Mouse (Mus musculus): ENCODE results near the gene Lcmt1. TPM values are rescaled to one million over a fixed set of nuclear protein-coding genes. Genes with fewer than 3 reads are reported as not detected.

Gene Lcmt1
- polyA plus RNA-seq, 1 experiment from 2014 or later, result 112 TPM

DNA sequence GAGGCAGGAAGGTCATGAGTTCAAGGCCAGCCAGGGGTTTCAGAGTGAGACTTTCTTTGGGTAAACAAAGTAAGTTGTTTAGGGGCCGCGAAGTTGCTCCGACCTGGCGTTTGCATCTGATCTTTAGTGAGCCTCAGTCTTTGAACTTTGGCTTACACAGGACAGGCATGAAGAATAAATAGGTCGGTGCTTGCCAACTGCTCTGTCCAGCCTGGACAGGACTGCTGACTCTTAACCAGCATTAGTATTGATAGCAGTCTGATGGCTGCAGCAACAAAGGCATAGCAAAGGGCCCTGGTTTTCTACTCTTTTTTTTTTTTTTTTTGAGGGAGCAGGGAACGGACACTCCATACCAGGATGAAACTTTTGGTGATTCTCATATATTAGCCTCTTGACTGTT lies 83.0 kb downstream of the Lcmt1 start:
- H3K4me1 ChIP-seq (ENCODE audit: control insufficient read depth, insufficient read depth, low read length), result no peaks in the 10 kb centered on the region
- H3K27me3 ChIP-seq (ENCODE audit: control insufficient read depth, insufficient read depth, low read length), result no peaks in the 10 kb centered on the region
- H3K9ac ChIP-seq (replicated peaks; ENCODE audit: low read depth, low read length), result no peak overlapping the region
- no peak overlapping the region for H3K4me2 ChIP-seq (ENCODE audit: low read depth, low read length)
- no peaks in the 10 kb centered on the region for H3K36me3 ChIP-seq (ENCODE audit: control insufficient read depth, insufficient read depth, low read length)
- no peak overlapping the region for H3K4me3 ChIP-seq (ENCODE audit: low read depth, low read length)
- no peaks in the 10 kb centered on the region for H3K9me3 ChIP-seq (ENCODE audit: control insufficient read depth, low read length)
- no peak overlapping the region for H3K27ac ChIP-seq (ENCODE audit: low read depth, low read length)
- WGBS, result 86% methylated on average over 6 of the region's 6 CpGs
- no peak for ATAC-seq (ENCODE audit: low read depth)

DNA sequence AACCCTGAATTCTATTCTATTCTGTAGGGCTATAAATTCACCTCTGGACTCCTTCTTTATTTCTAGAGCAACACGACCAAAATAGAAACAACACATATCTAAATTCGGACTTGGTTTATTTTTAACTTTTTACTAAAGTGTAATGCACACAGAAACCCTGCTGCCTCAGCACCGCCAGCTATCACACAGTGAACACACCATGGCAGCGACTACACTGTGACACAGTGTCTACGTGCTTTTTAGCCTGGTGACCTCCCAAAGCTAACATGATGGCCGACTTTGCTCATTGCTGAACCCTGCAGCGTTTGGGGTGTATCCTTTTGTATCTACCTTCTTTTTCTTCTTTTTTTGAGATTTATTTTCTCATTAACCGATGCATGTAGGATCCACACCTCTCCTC lies 83.5 kb downstream of the Lcmt1 start:
- WGBS, result 87% methylated on average over 8 of the region's 8 CpGs

DNA sequence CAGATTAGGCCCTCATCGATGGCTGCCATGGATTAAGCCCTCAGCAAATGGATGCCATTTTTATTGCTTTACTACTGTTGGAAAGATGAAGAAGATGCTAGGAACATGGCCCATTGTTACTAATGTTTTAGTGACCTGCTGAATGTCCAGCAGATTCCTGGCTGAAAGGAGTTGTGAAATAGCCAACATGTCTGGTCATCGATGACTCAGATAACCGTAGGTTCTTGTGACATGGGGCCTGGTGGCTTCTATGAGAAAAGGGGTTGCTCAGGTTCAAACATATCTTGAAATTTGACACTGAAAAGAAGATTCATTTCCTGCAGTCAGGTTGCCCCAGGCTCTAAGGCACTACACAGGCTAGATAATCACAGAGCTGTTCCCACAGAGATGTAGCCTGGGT lies 85.5 kb downstream of the Lcmt1 start:
- Histone ChIP-seq H3K27ac (ENCODE audit: low read depth, low read length) (no peak overlapping the region), H3K9ac (replicated peaks; ENCODE audit: low read depth, low read length) (no peak overlapping the region), H3K27me3 (ENCODE audit: control insufficient read depth, insufficient read depth, low read length) (no peaks in the 10 kb centered on the region), H3K9me3 (ENCODE audit: control insufficient read depth, low read length) (no peaks in the 10 kb centered on the region), H3K4me2 (ENCODE audit: low read depth, low read length) (no peak overlapping the region), H3K4me1 (ENCODE audit: control insufficient read depth, insufficient read depth, low read length) (no peaks in the 10 kb centered on the region), H3K36me3 (ENCODE audit: control insufficient read depth, insufficient read depth, low read length) (no peaks in the 10 kb centered on the region), H3K4me3 (ENCODE audit: low read depth, low read length) (no peak overlapping the region)
- ATAC-seq (ENCODE audit: low read depth), result no peak
- 98% methylated on average over 3 of the region's 3 CpGs for WGBS

More for the DNA sequence above, 83.5 kb downstream of the Lcmt1 start:
- no peak overlapping the region for H3K4me3 ChIP-seq (ENCODE audit: low read depth, low read length)
- no peak overlapping the region for H3K9ac ChIP-seq (replicated peaks; ENCODE audit: low read depth, low read length)
- H3K4me2 ChIP-seq (ENCODE audit: low read depth, low read length), result no peak overlapping the region
- H3K9me3 ChIP-seq (ENCODE audit: control insufficient read depth, low read length), result no peaks in the 10 kb centered on the region
- no peaks in the 10 kb centered on the region for H3K4me1 ChIP-seq (ENCODE audit: control insufficient read depth, insufficient read depth, low read length)
- no peaks in the 10 kb centered on the region for H3K27me3 ChIP-seq (ENCODE audit: control insufficient read depth, insufficient read depth, low read length)
- H3K27ac ChIP-seq (ENCODE audit: low read depth, low read length), result no peak overlapping the region
- no peaks in the 10 kb centered on the region for H3K36me3 ChIP-seq (ENCODE audit: control insufficient read depth, insufficient read depth, low read length)
- ATAC-seq (ENCODE audit: low read depth), result no peak

DNA sequence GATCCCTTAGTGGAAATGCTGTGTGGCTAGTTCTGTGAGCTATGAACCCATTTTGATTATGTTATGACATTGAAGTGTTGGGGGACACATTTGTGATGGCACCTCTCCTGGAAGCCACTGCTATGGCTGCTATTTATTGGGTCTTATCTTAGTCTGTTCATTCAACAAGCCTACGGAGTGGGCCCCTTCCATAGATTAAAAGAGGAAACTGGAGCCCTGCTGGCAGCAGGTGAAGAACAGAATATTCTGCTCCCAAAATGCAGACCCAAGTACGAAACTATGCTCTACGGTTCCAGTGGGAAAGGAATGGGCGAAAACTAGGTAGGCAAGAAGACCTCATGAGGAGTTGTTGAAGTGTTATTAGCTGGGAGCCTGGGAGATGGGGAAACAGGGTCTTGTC lies 88.7 kb downstream of the Lcmt1 start:
- no peak for ATAC-seq (ENCODE audit: low read depth)
- WGBS, result 95% methylated on average over 4 of the region's 4 CpGs
- Histone ChIP-seq H3K9me3 (ENCODE audit: control insufficient read depth, low read length) (no peaks in the 10 kb centered on the region), H3K9ac (replicated peaks; ENCODE audit: low read depth, low read length) (no peak overlapping the region), H3K4me1 (ENCODE audit: control insufficient read depth, insufficient read depth, low read length) (no peaks in the 10 kb centered on the region), H3K27ac (ENCODE audit: low read depth, low read length) (no peak overlapping the region), H3K36me3 (ENCODE audit: control insufficient read depth, insufficient read depth, low read length) (no peaks in the 10 kb centered on the region), H3K27me3 (ENCODE audit: control insufficient read depth, insufficient read depth, low read length) (no peaks in the 10 kb centered on the region), H3K4me3 (ENCODE audit: low read depth, low read length) (no peak overlapping the region), H3K4me2 (ENCODE audit: low read depth, low read length) (no peak overlapping the region)

DNA sequence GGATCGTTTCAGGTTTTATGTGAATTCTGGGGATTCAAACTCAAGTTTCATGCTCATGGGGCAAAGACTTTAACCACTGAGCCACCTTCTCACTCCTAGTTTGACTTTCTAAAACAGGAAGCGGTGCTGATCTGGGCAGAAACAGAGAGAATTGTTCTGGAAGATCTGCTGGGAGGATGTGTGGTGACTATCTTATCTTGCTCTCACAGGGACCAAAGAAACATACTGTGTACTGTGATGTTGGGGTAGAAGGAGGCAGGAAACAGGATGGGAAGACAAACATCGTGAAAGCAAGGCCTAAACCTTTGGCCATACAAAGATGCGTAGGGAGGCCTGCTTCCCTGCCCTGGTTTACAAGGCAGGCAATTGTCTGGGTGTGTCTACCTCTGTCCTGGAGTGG lies 89.7 kb downstream of the Lcmt1 start:
- no peak overlapping the region for H3K27ac ChIP-seq (ENCODE audit: low read depth, low read length)
- no peak overlapping the region for H3K4me2 ChIP-seq (ENCODE audit: low read depth, low read length)
- no peaks in the 10 kb centered on the region for H3K4me1 ChIP-seq (ENCODE audit: control insufficient read depth, insufficient read depth, low read length)
- H3K4me3 ChIP-seq (ENCODE audit: low read depth, low read length), result no peak overlapping the region
- no peaks in the 10 kb centered on the region for H3K9me3 ChIP-seq (ENCODE audit: control insufficient read depth, low read length)
- H3K9ac ChIP-seq (replicated peaks; ENCODE audit: low read depth, low read length), result no peak overlapping the region
- WGBS, result 83% methylated on average over 4 of the region's 4 CpGs
- ATAC-seq (ENCODE audit: low read depth), result no peak
- no peaks in the 10 kb centered on the region for H3K27me3 ChIP-seq (ENCODE audit: control insufficient read depth, insufficient read depth, low read length)
- H3K36me3 ChIP-seq (ENCODE audit: control insufficient read depth, insufficient read depth, low read length), result no peaks in the 10 kb centered on the region

DNA sequence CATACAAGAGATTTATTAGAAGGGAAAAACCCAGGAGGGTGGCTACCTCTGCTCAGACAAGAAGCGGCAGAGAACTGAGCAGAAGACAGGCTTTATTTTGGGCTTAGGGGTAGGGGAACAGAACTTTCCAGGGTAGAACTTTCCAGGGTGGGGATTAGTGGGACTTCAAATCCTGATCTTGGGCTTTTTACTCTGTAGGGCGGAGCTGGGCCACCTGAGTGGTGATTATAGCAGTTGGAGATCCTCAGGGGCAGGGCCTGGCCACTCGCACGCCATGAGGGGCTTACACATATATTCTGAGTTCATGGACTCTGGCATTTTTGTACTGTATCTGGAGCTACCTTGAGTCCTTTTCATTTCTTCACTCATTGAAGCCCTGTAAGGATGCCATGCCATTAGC lies 91.7 kb downstream of the Lcmt1 start:
- ATAC-seq (ENCODE audit: low read depth), result no peak
- WGBS, result 91% methylated on average over 4 of the region's 4 CpGs

DNA sequence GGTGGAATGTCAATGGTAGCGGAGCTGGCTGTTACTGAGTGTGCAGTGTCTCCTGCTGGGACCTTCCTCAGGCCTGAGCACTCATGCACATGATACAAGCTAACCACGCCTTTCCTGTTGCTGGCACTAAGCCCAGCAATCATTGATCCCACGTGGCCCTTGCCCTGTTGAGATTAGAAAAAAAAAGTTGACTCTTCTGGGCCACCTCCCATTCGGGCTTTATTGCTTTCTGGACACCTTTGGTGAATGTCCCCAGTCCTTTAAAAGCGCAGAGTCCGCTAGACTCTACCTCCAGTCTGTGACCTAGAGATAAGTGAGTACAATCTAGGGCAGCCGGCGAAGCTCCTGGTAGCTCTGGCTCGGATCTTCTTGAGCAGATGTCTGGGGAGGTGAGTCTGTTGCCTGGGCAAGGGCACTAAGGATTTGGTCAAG lies 92.5 kb downstream of the Lcmt1 start, which contains the start of gene Aqp8:
Gene Aqp8, plus strand, starts transcription at position 222 of the 432 bp plus-strand sequence.
- H3K27me3 ChIP-seq (ENCODE audit: control insufficient read depth, insufficient read depth, low read length), result no peaks in the 10 kb centered on the region
- H3K4me3 ChIP-seq (ENCODE audit: low read depth, low read length), result no peak within 1 kb of the TSS
- ATAC-seq (ENCODE audit: low read depth), result no peak
- H3K4me2 ChIP-seq (ENCODE audit: low read depth, low read length), result no peak within 1 kb of the TSS
- no peak within 1 kb of the TSS for H3K9ac ChIP-seq (replicated peaks; ENCODE audit: low read depth, low read length)
- no peaks in the 10 kb centered on the region for H3K36me3 ChIP-seq (ENCODE audit: control insufficient read depth, insufficient read depth, low read length)
- no peak within 1 kb of the TSS for H3K27ac ChIP-seq (ENCODE audit: low read depth, low read length)
- WGBS, result 77% methylated on average over 9 of the region's 9 CpGs
- H3K4me1 ChIP-seq (ENCODE audit: control insufficient read depth, insufficient read depth, low read length), result no peaks in the 10 kb centered on the region
- no peaks in the 10 kb centered on the region for H3K9me3 ChIP-seq (ENCODE audit: control insufficient read depth, low read length)

More for the DNA sequence above, 91.7 kb downstream of the Lcmt1 start:
- Histone ChIP-seq H3K27me3 (ENCODE audit: control insufficient read depth, insufficient read depth, low read length) (no peaks in the 10 kb centered on the region), H3K4me1 (ENCODE audit: control insufficient read depth, insufficient read depth, low read length) (no peaks in the 10 kb centered on the region), H3K36me3 (ENCODE audit: control insufficient read depth, insufficient read depth, low read length) (no peaks in the 10 kb centered on the region), H3K4me2 (ENCODE audit: low read depth, low read length) (no peak overlapping the region), H3K4me3 (ENCODE audit: low read depth, low read length) (no peak overlapping the region), H3K9ac (replicated peaks; ENCODE audit: low read depth, low read length) (no peak overlapping the region), H3K27ac (ENCODE audit: low read depth, low read length) (no peak overlapping the region), H3K9me3 (ENCODE audit: control insufficient read depth, low read length) (no peaks in the 10 kb centered on the region)

DNA sequence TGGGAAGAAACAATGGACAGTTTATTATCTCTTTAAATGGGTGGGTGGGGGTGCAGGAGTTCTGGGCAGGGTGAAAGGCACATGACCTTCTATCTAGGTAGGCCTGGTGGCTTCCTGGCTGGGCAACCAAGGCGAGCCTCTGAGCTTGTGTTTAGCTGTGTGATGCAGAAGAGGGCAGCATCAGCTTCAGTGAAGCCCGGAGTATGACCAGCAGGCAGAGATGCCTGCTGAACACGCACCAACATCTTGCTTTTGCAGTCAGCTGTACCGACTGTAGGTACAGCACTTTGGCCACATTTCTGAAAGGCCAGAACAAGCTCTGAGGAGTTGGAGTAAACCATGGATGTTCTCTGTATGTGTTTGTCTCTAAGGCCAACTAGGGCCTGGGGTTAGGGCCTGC lies 94.0 kb downstream of the Lcmt1 start:
- Histone ChIP-seq H3K4me1 (ENCODE audit: control insufficient read depth, insufficient read depth, low read length) (no peaks in the 10 kb centered on the region), H3K27ac (ENCODE audit: low read depth, low read length) (no peak overlapping the region), H3K36me3 (ENCODE audit: control insufficient read depth, insufficient read depth, low read length) (no peaks in the 10 kb centered on the region), H3K9ac (replicated peaks; ENCODE audit: low read depth, low read length) (no peak overlapping the region), H3K9me3 (ENCODE audit: control insufficient read depth, low read length) (no peaks in the 10 kb centered on the region), H3K4me2 (ENCODE audit: low read depth, low read length) (no peak overlapping the region), H3K27me3 (ENCODE audit: control insufficient read depth, insufficient read depth, low read length) (no peaks in the 10 kb centered on the region), H3K4me3 (ENCODE audit: low read depth, low read length) (no peak overlapping the region)
- WGBS, result 80% methylated on average over 4 of the region's 4 CpGs
- ATAC-seq (ENCODE audit: low read depth), result no peak

DNA sequence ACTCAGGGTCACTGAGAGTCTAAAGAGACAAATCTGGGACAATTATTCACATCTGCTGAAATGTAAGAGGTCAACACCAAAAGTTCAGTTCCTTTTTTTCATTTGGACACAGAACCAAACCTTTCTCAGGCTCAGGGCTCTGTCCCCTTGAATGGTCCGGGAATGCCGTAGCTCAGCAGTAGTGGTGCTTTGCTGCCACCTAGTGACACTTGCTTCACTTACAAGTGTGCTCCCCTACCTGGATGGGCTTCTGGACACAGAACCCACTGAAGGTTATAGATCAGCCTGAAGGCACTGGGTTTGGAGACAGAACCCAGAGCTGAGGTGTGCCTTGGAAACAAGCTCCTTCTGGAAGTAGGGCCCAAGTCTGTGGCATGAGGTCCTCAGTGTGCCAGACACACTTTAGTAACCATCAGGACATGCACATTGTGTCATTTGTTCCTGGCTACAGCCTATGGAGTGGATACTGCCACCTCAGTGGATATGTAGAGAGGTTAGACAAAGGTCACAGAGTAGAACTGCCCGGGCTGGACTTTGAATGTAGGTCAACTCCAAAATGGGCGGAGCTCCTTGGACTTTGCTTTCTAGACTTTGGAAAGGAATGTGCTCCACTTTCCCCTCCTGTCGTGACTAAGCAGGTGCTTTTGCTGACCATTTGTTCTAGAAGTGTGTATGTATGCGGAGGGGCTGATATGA lies 96.3 kb downstream of the Lcmt1 start:
- Histone ChIP-seq H3K27ac (ENCODE audit: low read depth, low read length) (no peak overlapping the region), H3K36me3 (ENCODE audit: control insufficient read depth, insufficient read depth, low read length) (no peaks in the 10 kb centered on the region), H3K9me3 (ENCODE audit: control insufficient read depth, low read length) (no peaks in the 10 kb centered on the region), H3K4me1 (ENCODE audit: control insufficient read depth, insufficient read depth, low read length) (no peaks in the 10 kb centered on the region), H3K9ac (replicated peaks; ENCODE audit: low read depth, low read length) (no peak overlapping the region), H3K4me2 (ENCODE audit: low read depth, low read length) (no peak overlapping the region), H3K27me3 (ENCODE audit: control insufficient read depth, insufficient read depth, low read length) (no peaks in the 10 kb centered on the region), H3K4me3 (ENCODE audit: low read depth, low read length) (no peak overlapping the region)
- peak; percentile 84; the same call in 1 of the 2 replicates for ATAC-seq (ENCODE audit: low read depth)
- WGBS, result 41% methylated on average over 6 of the region's 6 CpGs

Measured in neural tube, embryonic 14.5 days (tissue).